Mouse (Mus musculus): ENCODE measurements around the gene Twist1. TPM values are rescaled to one million over a fixed set of nuclear protein-coding genes. Genes with fewer than 3 reads are reported as not detected.
A peak's percentile ranks its signal among the peaks of the same experiment; 100 is the strongest.

Twist1 gene
- polyA plus RNA-seq, 1 experiment from 2014 or later, result 7.5 TPM

- no peak overlapping the region for H3K4me2 ChIP-seq (replicated peaks; ENCODE audit: low read depth, low read length)
- no peak overlapping the region for H3K9ac ChIP-seq (replicated peaks; ENCODE audit: low read depth, low read length)
- peaks cover 56% of the 10 kb centered on the region for H3K27me3 ChIP-seq (ENCODE audit: control insufficient read depth, insufficient read depth, low read length)
- no peaks in the 10 kb centered on the region for H3K9me3 ChIP-seq (ENCODE audit: control insufficient read depth, low read depth, low read length)
- ATAC-seq (ENCODE audit: insufficient number of reproducible peaks, insufficient read depth, low FRiP score, low read depth), result no peak
- WGBS, result 18% methylated on average over 15 of the region's 15 CpGs
- H3K27ac ChIP-seq (ENCODE audit: low read length), result no peak overlapping the region
- peaks cover 16% of the 10 kb centered on the region for H3K4me1 ChIP-seq (ENCODE audit: control insufficient read depth, insufficient read depth, low read length)
- no peaks in the 10 kb centered on the region for H3K36me3 ChIP-seq (ENCODE audit: control insufficient read depth, insufficient read depth, low read length)
- no peak overlapping the region for H3K4me3 ChIP-seq (ENCODE audit: low read depth, low read length)
These were observed 6.3 kb downstream of the Twist1 start for GRCm38 (mm10) chr12:33963671-33964369.

- WGBS, result 36% methylated on average over 2 of the region's 2 CpGs
- Histone ChIP-seq H3K4me1 (ENCODE audit: control insufficient read depth, insufficient read depth, low read length) (peaks cover 16% of the 10 kb centered on the region), H3K9me3 (ENCODE audit: control insufficient read depth, low read depth, low read length) (no peaks in the 10 kb centered on the region), H3K36me3 (ENCODE audit: control insufficient read depth, insufficient read depth, low read length) (no peaks in the 10 kb centered on the region), H3K4me2 (replicated peaks; ENCODE audit: low read depth, low read length) (no peak overlapping the region), H3K4me3 (ENCODE audit: low read depth, low read length) (no peak overlapping the region), H3K27me3 (ENCODE audit: control insufficient read depth, insufficient read depth, low read length) (peaks cover 53% of the 10 kb centered on the region), H3K9ac (replicated peaks; ENCODE audit: low read depth, low read length) (no peak overlapping the region), H3K27ac (ENCODE audit: low read length) (no peak overlapping the region)
- ATAC-seq (ENCODE audit: insufficient number of reproducible peaks, insufficient read depth, low FRiP score, low read depth), result no peak
These were observed 7.0 kb downstream of the Twist1 start for GRCm38 (mm10) chr12:33964427-33964826.

DNA sequence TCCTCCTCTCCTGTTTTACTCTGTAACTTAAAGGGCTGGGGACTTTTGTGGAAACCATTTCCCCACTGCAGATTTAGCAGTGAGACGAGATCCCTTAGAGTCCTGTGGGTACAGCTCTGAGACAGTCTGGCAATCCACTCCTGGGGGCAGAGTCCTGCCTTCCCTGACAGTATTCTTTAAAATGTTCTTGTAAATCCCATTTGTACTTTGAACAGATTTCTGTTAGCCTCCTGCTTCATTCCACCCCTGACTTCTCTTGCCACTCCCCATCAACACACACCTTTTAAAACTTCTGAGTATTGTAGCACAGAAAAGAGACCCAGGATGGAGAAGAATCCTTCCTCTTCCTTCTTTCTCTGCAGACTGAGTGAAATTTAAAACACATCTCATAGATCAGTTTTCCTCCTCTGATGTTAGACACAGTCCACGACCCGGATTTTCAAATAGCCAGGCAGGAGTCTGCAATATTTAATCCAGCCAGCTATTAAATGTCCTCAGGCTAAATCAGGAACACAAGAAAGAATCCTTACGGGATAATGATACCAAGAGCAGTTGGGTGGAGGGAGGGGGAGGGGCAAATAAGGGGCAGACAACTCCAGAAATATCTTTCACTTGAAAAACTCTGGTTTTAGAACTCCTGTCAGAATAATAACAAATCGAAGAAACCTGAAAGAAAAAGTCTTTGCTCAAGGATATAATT, 8.3 kb downstream of the Twist1 start:
- peaks cover 16% of the 10 kb centered on the region for H3K4me1 ChIP-seq (ENCODE audit: control insufficient read depth, insufficient read depth, low read length)
- peaks cover 56% of the 10 kb centered on the region for H3K27me3 ChIP-seq (ENCODE audit: control insufficient read depth, insufficient read depth, low read length)
- WGBS, result 12% methylated on average over 5 of the region's 5 CpGs
- H3K9me3 ChIP-seq (ENCODE audit: control insufficient read depth, low read depth, low read length), result no peaks in the 10 kb centered on the region
- H3K4me3 ChIP-seq (ENCODE audit: low read depth, low read length), result no peak overlapping the region
- H3K36me3 ChIP-seq (ENCODE audit: control insufficient read depth, insufficient read depth, low read length), result no peaks in the 10 kb centered on the region
- ATAC-seq (ENCODE audit: insufficient number of reproducible peaks, insufficient read depth, low FRiP score, low read depth), result no peak
- H3K27ac ChIP-seq (ENCODE audit: low read length), result no peak overlapping the region
- H3K9ac ChIP-seq (replicated peaks; ENCODE audit: low read depth, low read length), result no peak overlapping the region
- no peak overlapping the region for H3K4me2 ChIP-seq (replicated peaks; ENCODE audit: low read depth, low read length)

GRCm38 (mm10) chr12:33966490-33967415, 9.3 kb downstream of the Twist1 start:
- no peaks in the 10 kb centered on the region for H3K9me3 ChIP-seq (ENCODE audit: control insufficient read depth, low read depth, low read length)
- 2% methylated on average over 35 of the region's 35 CpGs for WGBS
- peaks cover 59% of the 10 kb centered on the region for H3K27me3 ChIP-seq (ENCODE audit: control insufficient read depth, insufficient read depth, low read length)
- H3K4me3 ChIP-seq (ENCODE audit: low read depth, low read length), result peak overlapping the region; percentile 16
- no peak overlapping the region for H3K9ac ChIP-seq (replicated peaks; ENCODE audit: low read depth, low read length)
- no peak for ATAC-seq (ENCODE audit: insufficient number of reproducible peaks, insufficient read depth, low FRiP score, low read depth)
- no peak overlapping the region for H3K27ac ChIP-seq (ENCODE audit: low read length)
- H3K36me3 ChIP-seq (ENCODE audit: control insufficient read depth, insufficient read depth, low read length), result no peaks in the 10 kb centered on the region
- peaks cover 16% of the 10 kb centered on the region for H3K4me1 ChIP-seq (ENCODE audit: control insufficient read depth, insufficient read depth, low read length)
- H3K4me2 ChIP-seq (replicated peaks; ENCODE audit: low read depth, low read length), result peak overlapping the region; percentile 37

DNA sequence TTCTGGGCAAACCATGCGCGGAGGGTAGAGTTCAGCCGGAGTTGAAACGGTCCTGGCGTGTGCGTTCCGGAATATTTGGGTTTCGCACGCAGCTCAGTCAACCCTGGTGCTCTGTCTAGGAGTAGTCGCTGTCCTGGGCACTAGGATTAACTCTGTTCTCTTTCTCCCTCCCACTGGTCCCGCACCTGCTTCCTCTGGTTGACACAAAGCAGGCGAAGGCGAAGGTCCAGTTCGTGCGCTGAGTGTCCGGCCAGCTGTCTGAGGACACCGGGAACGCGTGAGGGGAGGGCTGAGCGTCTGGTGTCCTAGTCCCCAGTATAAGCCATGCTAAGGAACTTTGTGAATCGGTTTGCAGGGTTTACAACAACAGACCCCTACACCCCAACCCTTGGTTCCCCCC, 10.0 kb downstream of the Twist1 start:
- H3K36me3 ChIP-seq (ENCODE audit: control insufficient read depth, insufficient read depth, low read length), result no peaks in the 10 kb centered on the region
- WGBS, result 4% methylated on average over 21 of the region's 21 CpGs
- peaks cover 16% of the 10 kb centered on the region for H3K4me1 ChIP-seq (ENCODE audit: control insufficient read depth, insufficient read depth, low read length)
- H3K9ac ChIP-seq (replicated peaks; ENCODE audit: low read depth, low read length), result no peak overlapping the region
- no peaks in the 10 kb centered on the region for H3K9me3 ChIP-seq (ENCODE audit: control insufficient read depth, low read depth, low read length)
- H3K27me3 ChIP-seq (ENCODE audit: control insufficient read depth, insufficient read depth, low read length), result peaks cover 60% of the 10 kb centered on the region
- peak overlapping the region; percentile 16 for H3K4me3 ChIP-seq (ENCODE audit: low read depth, low read length)
- no peak overlapping the region for H3K27ac ChIP-seq (ENCODE audit: low read length)
- peak overlapping the region; percentile 37 for H3K4me2 ChIP-seq (replicated peaks; ENCODE audit: low read depth, low read length)
- no peak for ATAC-seq (ENCODE audit: insufficient number of reproducible peaks, insufficient read depth, low FRiP score, low read depth)

DNA sequence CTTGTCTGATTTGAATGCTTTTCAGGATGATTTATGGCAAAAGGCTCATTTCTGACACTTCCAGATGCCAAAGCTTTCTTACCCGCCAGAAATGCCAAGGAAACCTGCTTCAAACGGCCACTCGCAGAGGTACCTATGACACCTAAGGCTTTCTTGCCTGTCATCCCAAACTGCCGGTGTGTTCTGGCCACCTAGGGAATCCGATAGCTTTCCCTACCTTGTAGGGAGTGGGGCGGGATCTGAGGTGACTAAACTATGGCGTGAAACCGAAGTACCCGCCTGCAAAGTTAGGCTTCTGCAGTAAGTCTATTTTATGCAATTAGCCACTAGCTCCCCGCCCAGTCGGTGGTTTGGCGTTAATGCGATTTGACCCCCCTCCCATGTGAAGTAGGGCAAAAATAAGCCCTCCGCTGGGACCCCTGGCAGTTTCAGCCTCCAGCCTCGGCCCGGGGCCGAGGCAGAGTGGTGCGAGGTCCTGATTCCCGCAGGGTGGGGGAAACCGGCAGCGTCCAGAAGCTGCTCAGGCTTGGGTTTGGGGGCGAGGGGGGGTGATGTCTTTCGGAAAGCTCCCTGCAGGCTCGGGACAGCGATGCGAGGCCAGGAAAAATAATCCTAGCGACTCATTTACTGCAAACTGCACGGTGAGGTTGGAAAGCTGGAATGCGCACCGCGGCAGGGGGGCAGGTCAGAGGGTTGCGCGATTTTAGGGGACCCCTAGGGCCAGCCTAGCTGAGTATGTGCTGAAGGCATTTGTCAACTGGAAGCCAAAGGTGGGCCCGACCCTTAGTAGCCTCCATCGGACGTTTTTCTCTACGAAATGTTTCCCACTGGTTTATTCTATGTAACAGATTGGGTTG, 10.8 kb downstream of the Twist1 start:
- Histone ChIP-seq H3K36me3 (ENCODE audit: control insufficient read depth, insufficient read depth, low read length) (no peaks in the 10 kb centered on the region), H3K4me3 (ENCODE audit: low read depth, low read length) (peak overlapping the region; percentile 16; the same call in 1 of the 2 replicates), H3K27ac (ENCODE audit: low read length) (no peak overlapping the region), H3K9me3 (ENCODE audit: control insufficient read depth, low read depth, low read length) (no peaks in the 10 kb centered on the region), H3K4me1 (ENCODE audit: control insufficient read depth, insufficient read depth, low read length) (peaks cover 16% of the 10 kb centered on the region), H3K4me2 (replicated peaks; ENCODE audit: low read depth, low read length) (peak overlapping the region; percentile 37), H3K9ac (replicated peaks; ENCODE audit: low read depth, low read length) (no peak overlapping the region), H3K27me3 (ENCODE audit: control insufficient read depth, insufficient read depth, low read length) (peaks cover 55% of the 10 kb centered on the region)
- 5% methylated on average over 37 of the region's 37 CpGs for WGBS
- ATAC-seq (ENCODE audit: insufficient number of reproducible peaks, insufficient read depth, low FRiP score, low read depth), result no peak

- Histone ChIP-seq H3K4me2 (replicated peaks; ENCODE audit: low read depth, low read length) (no peak overlapping the region), H3K4me3 (ENCODE audit: low read depth, low read length) (no peak overlapping the region), H3K9ac (replicated peaks; ENCODE audit: low read depth, low read length) (no peak overlapping the region), H3K9me3 (ENCODE audit: control insufficient read depth, low read depth, low read length) (no peaks in the 10 kb centered on the region), H3K4me1 (ENCODE audit: control insufficient read depth, insufficient read depth, low read length) (peaks cover 16% of the 10 kb centered on the region), H3K27me3 (ENCODE audit: control insufficient read depth, insufficient read depth, low read length) (peaks cover 52% of the 10 kb centered on the region), H3K27ac (ENCODE audit: low read length) (no peak overlapping the region), H3K36me3 (ENCODE audit: control insufficient read depth, insufficient read depth, low read length) (no peaks in the 10 kb centered on the region)
- WGBS, result 23% methylated on average over 4 of the region's 4 CpGs
- no peak for ATAC-seq (ENCODE audit: insufficient number of reproducible peaks, insufficient read depth, low FRiP score, low read depth)
These were observed 11.4 kb downstream of the Twist1 start for GRCm38 (mm10) chr12:33968898-33969178.

DNA sequence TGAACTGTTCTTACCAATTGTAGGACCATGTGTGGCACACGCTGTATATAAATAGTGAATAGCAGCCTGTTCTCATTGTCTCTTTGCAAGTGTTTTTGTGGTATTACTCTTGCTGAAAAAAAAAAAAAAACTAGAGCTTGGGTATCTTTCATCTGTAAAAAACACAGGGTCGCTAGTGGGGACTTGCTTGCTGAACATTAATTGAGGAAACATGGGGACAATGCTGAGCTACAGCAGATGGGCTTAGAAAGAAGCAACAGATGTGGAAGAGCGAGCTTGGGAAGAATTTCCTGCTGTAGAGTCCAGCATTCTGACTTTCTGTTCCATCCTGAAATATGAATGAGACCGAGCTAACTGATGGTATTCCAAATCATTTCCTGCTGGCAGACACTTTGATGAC, 22.7 kb downstream of the Twist1 start:
- 84% methylated on average over 4 of the region's 4 CpGs for WGBS
- no peak for ATAC-seq (ENCODE audit: insufficient number of reproducible peaks, insufficient read depth, low FRiP score, low read depth)
- no peaks in the 10 kb centered on the region for H3K27me3 ChIP-seq (ENCODE audit: control insufficient read depth, insufficient read depth, low read length)
- H3K4me2 ChIP-seq (replicated peaks; ENCODE audit: low read depth, low read length), result no peak overlapping the region
- no peak overlapping the region for H3K27ac ChIP-seq (ENCODE audit: low read length)
- H3K36me3 ChIP-seq (ENCODE audit: control insufficient read depth, insufficient read depth, low read length), result no peaks in the 10 kb centered on the region
- H3K4me3 ChIP-seq (ENCODE audit: low read depth, low read length), result no peak overlapping the region
- H3K9ac ChIP-seq (replicated peaks; ENCODE audit: low read depth, low read length), result no peak overlapping the region
- H3K9me3 ChIP-seq (ENCODE audit: control insufficient read depth, low read depth, low read length), result no peaks in the 10 kb centered on the region
- no peaks in the 10 kb centered on the region for H3K4me1 ChIP-seq (ENCODE audit: control insufficient read depth, insufficient read depth, low read length)
